Mouse (Mus musculus) midbrain, embryonic 13.5 days (tissue): ENCODE measurements at regions not wholly inside any gene's neighbourhood (a gene's known extent, or its start where the extent isn't known, plus 50 kb on each side); places are given as distances from the start of the nearest gene placed in this dataset.
A peak's percentile ranks its signal among the peaks of the same experiment; 100 is the strongest.

Source experiments
- ATAC-seq: fragments of 200-750 bp; cut with Nextera tagmentation; 2 replicates; pipeline ENCODE4 v1.8.0; 2017; ENCODE audit warnings: mild to moderate bottlenecking, moderate TSS enrichment, moderate library complexity
- H3K27ac ChIP-seq: fragments of 300-500 bp; sonication (generic); 2 replicates; pipeline ENCODE4 v1.5.1; 2015; ENCODE audit warnings: inconsistent platforms, mild to moderate bottlenecking, moderate library complexity
- H3K27me3 ChIP-seq: fragments of 300-500 bp; sonication (generic); 2 replicates; pipeline ENCODE4 v1.6.1; 2015; ENCODE audit warnings: mild to moderate bottlenecking, inconsistent platforms
- H3K36me3 ChIP-seq: fragments of 300-500 bp; sonication (generic); 2 replicates; pipeline ENCODE4 v1.6.1; 2015; ENCODE audit warnings: mild to moderate bottlenecking, inconsistent platforms
- H3K4me1 ChIP-seq: fragments of 300-500 bp; sonication (generic); replicated peaks from 2 replicates; pipeline ENCODE4 v1.6.1; 2015; ENCODE audit warnings: inconsistent platforms
- H3K4me2 ChIP-seq: fragments of 300-500 bp; sonication (generic); replicated peaks from 2 replicates; pipeline ENCODE4 v1.6.1; 2015; ENCODE audit warnings: moderate library complexity, mild to moderate bottlenecking, inconsistent platforms
- H3K4me3 ChIP-seq: fragments of 300-500 bp; sonication (generic); replicated peaks from 2 replicates; pipeline ENCODE4 v1.5.1; 2015; ENCODE audit warnings: mild to moderate bottlenecking, inconsistent platforms
- H3K9ac ChIP-seq: fragments of 300-500 bp; sonication (generic); replicated peaks from 2 replicates; pipeline ENCODE4 v1.6.1; 2015; ENCODE audit warnings: mild to moderate bottlenecking, inconsistent platforms
- H3K9me3 ChIP-seq: fragments of 300-500 bp; sonication (generic); 2 replicates; pipeline ENCODE4 v1.6.1; 2016; ENCODE audit warnings: mild to moderate bottlenecking, inconsistent platforms
- WGBS: fragments of 180-500 bp; shearing (Covaris S2); methylation state at CpG from one replicate; pipeline ENCODE4 v1.1.7; 2015; 5-methylcytosine and 5-hydroxymethylcytosine counted together

DNA sequence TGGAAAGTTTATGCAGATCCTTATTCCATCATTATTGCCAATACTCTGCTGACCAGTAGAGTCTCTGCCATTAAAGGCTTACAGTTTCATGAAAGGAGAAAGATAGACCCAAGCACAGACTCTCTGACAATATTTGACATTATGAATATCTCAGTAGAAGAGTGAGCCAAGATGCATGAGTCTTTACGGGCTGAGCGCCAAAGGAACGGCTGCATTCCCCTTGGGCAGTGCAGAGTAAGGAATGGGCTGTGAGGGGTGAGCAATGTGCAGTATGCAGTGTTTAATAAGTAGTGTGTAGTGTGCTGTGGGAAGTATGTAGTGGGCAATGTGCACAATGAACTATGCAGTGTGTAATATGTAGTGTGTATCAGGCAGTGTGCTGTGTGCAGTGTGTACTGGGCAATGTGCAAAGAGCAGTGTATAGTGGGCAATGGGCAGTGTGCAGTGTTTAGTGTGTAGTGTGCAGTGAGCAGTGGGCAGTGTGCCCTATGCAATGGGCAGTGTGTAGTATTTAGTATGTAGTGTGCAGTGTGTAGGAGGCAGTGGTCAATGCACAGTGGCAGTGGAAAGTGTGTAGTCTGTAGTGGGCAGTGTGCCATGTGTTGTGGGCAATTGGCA lies 671.8 kb downstream of the 5730522E02Rik start:
- Histone ChIP-seq H3K36me3 (no peaks in the 10 kb centered on the region), H3K4me1 (no peaks in the 10 kb centered on the region), H3K9me3 (no peaks in the 10 kb centered on the region), H3K4me3 (no peak overlapping the region), H3K27me3 (no peaks in the 10 kb centered on the region), H3K27ac (no peak overlapping the region), H3K4me2 (no peak overlapping the region), H3K9ac (no peak overlapping the region)
- 100% methylated on average over 3 of the region's 3 CpGs for WGBS
- peak; percentile 53; the same call in 1 of the 2 replicates for ATAC-seq

DNA sequence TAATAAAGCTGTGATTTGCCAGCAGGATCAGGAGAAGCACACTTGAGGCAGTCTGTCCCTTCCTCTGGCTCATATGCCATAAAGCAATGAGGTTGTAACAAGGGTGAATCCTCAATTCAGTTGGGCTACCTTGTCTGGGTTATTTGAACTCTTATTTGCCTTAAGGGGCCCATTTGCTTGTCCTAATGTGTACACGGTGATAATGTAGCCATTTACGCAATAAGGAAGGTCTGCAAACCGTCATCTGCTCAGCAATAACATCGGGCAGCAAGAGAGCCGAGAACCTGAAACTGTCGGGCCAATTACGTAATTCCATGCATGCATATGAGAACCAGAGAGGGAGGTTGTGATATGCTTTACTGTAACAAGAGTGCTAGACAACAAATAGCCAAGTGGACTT lies 674.5 kb downstream of the 5730522E02Rik start:
- H3K36me3 ChIP-seq, result no peaks in the 10 kb centered on the region
- peaks cover 16% of the 10 kb centered on the region for H3K4me1 ChIP-seq
- WGBS, result 94% methylated on average over 7 of the region's 7 CpGs
- H3K27ac ChIP-seq, result no peak overlapping the region
- H3K27me3 ChIP-seq, result no peaks in the 10 kb centered on the region
- no peak overlapping the region for H3K9ac ChIP-seq
- H3K4me2 ChIP-seq, result no peak overlapping the region
- no peak overlapping the region for H3K4me3 ChIP-seq
- no peak for ATAC-seq
- no peaks in the 10 kb centered on the region for H3K9me3 ChIP-seq

DNA sequence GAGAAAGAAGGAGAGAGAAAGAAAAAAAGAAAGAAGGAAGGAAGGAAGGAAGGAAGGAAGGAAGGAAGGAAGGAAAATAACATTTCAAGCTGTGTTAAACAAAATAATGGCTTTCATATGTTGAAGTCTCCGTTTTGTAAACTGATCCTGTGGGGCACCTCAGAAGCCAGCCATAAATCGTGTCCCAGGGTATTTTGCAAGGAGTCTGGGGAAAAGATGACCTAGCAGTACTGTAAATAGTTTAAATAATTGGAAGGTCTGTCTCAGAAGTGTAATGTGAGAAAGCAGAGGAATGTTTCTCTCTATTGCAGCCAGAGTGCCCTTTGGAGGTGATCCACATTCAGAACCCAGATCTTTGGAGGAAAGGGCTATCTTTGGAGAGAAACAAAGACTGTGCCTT lies 677.5 kb downstream of the 5730522E02Rik start:
- H3K27ac ChIP-seq, result no peak overlapping the region
- H3K36me3 ChIP-seq, result no peaks in the 10 kb centered on the region
- no peak for ATAC-seq
- WGBS, result 77% methylated on average over 2 of the region's 2 CpGs
- H3K4me2 ChIP-seq, result no peak overlapping the region
- no peaks in the 10 kb centered on the region for H3K27me3 ChIP-seq
- no peaks in the 10 kb centered on the region for H3K9me3 ChIP-seq
- H3K4me3 ChIP-seq, result no peak overlapping the region
- no peak overlapping the region for H3K9ac ChIP-seq
- peaks cover 26% of the 10 kb centered on the region for H3K4me1 ChIP-seq

DNA sequence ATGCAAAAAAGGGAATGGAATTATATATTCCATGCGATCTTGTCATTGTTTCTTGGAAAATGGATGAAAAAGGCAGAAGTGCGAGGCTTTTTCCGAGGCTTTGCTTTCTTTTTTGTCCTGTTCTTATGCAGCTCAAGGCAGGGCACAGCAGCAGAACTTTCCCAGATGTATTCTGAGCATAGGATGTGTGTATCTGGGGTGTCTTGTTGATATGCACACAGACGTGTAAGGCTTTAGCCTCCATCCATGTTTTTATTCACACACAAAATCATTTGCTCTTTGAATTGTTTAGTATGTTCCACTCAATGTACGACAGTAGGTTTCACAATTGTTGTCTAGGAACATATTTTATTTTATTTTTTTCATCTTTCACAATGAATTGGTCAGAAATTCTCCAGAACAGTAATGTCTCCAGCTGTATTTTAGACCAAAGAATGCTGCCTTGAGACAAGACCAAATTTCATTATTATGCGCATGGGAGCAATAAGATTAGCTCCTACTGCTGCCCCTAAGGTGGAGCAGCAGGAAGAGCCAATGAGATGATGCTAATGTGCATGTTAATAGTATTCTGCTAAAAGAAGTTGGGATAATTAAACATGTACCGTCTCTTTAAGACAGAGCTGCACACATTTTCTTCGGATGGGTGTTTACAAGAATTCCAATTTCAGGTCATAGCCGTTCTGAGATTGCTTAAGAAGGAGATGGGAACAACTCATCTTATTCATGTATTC lies 678.7 kb downstream of the 5730522E02Rik start:
- no peaks in the 10 kb centered on the region for H3K9me3 ChIP-seq
- peak; percentile 69 for ATAC-seq
- peak overlapping the region; percentile 72 for H3K27ac ChIP-seq

DNA sequence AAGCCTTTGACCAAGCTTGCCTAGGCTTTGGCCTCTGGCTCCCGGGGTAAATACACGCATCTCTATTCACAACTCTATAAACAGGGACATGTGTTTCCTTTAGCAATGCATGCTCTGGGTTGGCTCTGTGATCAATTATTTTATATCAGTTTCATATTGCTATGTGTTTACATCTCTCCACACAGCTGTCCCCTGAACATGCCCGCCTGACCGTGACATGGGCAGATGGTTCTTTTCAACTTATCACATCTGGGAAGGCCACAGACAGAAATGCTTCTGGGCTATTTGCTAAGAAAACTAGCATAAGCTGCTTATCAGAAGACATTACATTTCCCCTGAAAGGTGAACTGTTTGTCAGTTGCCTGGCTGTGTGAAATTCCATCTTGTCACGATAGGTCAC lies 682.5 kb downstream of the 5730522E02Rik start:
- no peak overlapping the region for H3K4me3 ChIP-seq
- 82% methylated on average over 5 of the region's 5 CpGs for WGBS
- peaks cover 26% of the 10 kb centered on the region for H3K4me1 ChIP-seq
- H3K9me3 ChIP-seq, result no peaks in the 10 kb centered on the region
- no peaks in the 10 kb centered on the region for H3K36me3 ChIP-seq
- ATAC-seq, result no peak
- H3K9ac ChIP-seq, result no peak overlapping the region
- H3K4me2 ChIP-seq, result no peak overlapping the region
- H3K27ac ChIP-seq, result no peak overlapping the region
- no peaks in the 10 kb centered on the region for H3K27me3 ChIP-seq

More for the DNA sequence above, 678.7 kb downstream of the 5730522E02Rik start:
- H3K27me3 ChIP-seq, result no peaks in the 10 kb centered on the region
- no peak overlapping the region for H3K4me2 ChIP-seq
- H3K9ac ChIP-seq, result no peak overlapping the region
- H3K4me1 ChIP-seq, result peaks cover 26% of the 10 kb centered on the region
- H3K36me3 ChIP-seq, result no peaks in the 10 kb centered on the region
- WGBS, result 43% methylated on average over 9 of the region's 9 CpGs
- no peak overlapping the region for H3K4me3 ChIP-seq

- WGBS, result 78% methylated on average over 2 of the region's 2 CpGs
- H3K9ac ChIP-seq, result no peak overlapping the region
- H3K4me3 ChIP-seq, result no peak overlapping the region
- no peaks in the 10 kb centered on the region for H3K36me3 ChIP-seq
- no peaks in the 10 kb centered on the region for H3K9me3 ChIP-seq
- H3K4me1 ChIP-seq, result no peaks in the 10 kb centered on the region
- no peak overlapping the region for H3K27ac ChIP-seq
- no peaks in the 10 kb centered on the region for H3K27me3 ChIP-seq
- no peak overlapping the region for H3K4me2 ChIP-seq
- ATAC-seq, result no peak
Observed at GRCm38 (mm10) chr11:25518903-25519302, 691.7 kb downstream of the 5730522E02Rik start.

DNA sequence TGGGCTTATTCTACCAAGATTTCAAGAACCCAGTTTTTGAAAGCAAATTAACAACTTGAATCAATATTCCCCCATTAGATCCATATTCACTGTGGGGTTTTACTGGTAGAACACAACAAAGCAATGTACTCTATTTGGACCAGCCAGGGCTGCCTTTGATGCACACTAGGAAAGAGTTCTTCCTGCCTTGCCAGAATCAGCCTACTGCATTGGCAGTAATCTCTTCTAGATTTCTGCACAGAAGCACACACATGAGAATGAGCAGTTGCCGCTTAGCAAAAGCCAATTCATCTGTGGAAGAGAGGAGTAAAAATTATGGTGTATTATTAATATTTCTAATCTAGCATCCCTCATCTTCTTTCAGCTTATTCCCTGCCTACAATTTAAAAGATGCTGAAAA lies 692.4 kb downstream of the 5730522E02Rik start:
- Histone ChIP-seq H3K27me3 (no peaks in the 10 kb centered on the region), H3K4me3 (no peak overlapping the region), H3K27ac (no peak overlapping the region), H3K4me1 (no peaks in the 10 kb centered on the region), H3K36me3 (no peaks in the 10 kb centered on the region), H3K4me2 (no peak overlapping the region), H3K9ac (no peak overlapping the region), H3K9me3 (no peaks in the 10 kb centered on the region)
- no peak for ATAC-seq
- WGBS, result 100% methylated on average over 1 of the region's 1 CpGs

DNA sequence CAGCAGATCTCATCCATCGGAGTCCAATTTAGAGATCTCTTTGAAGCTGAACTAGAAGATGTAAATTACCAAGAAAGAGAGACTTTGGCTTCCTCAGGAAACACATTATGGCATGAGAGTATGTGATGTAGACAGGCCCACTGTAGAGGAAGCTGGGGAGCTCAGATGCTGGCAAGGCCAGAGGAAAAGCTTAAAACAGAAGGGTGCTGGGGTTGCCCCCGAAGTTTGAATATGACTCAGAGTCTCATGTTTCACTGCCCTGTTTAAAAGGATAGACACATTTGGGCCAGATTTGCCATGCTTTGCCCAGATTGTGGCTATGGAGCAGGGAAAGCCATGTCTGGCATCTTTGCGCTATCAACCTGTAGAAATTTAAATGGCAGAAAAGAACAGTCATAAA lies 705.1 kb downstream of the 5730522E02Rik start:
- Histone ChIP-seq H3K4me3 (no peak overlapping the region), H3K9ac (no peak overlapping the region), H3K4me2 (no peak overlapping the region), H3K27ac (no peak overlapping the region), H3K27me3 (no peaks in the 10 kb centered on the region), H3K9me3 (no peaks in the 10 kb centered on the region), H3K4me1 (no peaks in the 10 kb centered on the region), H3K36me3 (no peaks in the 10 kb centered on the region)
- no peak for ATAC-seq
- 93% methylated on average over 3 of the region's 3 CpGs for WGBS

- H3K36me3 ChIP-seq, result no peaks in the 10 kb centered on the region
- no peaks in the 10 kb centered on the region for H3K9me3 ChIP-seq
- H3K27me3 ChIP-seq, result no peaks in the 10 kb centered on the region
- no peak overlapping the region for H3K27ac ChIP-seq
- H3K9ac ChIP-seq, result no peak overlapping the region
- 45% methylated on average over 2 of the region's 2 CpGs for WGBS
- no peak overlapping the region for H3K4me2 ChIP-seq
- H3K4me1 ChIP-seq, result peaks cover 8% of the 10 kb centered on the region; the same call in 1 of the 2 replicates
- H3K4me3 ChIP-seq, result no peak overlapping the region
- no peak for ATAC-seq
Observed at GRCm38 (mm10) chr11:25473682-25474365, 736.7 kb downstream of the 5730522E02Rik start.

- Histone ChIP-seq H3K4me3 (no peak overlapping the region), H3K9me3 (no peaks in the 10 kb centered on the region), H3K36me3 (no peaks in the 10 kb centered on the region), H3K27me3 (no peaks in the 10 kb centered on the region), H3K4me1 (peaks cover 8% of the 10 kb centered on the region; the same call in 1 of the 2 replicates), H3K27ac (no peak overlapping the region), H3K4me2 (no peak overlapping the region), H3K9ac (no peak overlapping the region)
- WGBS, result 34% methylated on average over 6 of the region's 6 CpGs
- no peak; the same call in 1 of the 2 replicates for ATAC-seq
Observed at GRCm38 (mm10) chr11:25469819-25470218, 740.7 kb downstream of the 5730522E02Rik start.

DNA sequence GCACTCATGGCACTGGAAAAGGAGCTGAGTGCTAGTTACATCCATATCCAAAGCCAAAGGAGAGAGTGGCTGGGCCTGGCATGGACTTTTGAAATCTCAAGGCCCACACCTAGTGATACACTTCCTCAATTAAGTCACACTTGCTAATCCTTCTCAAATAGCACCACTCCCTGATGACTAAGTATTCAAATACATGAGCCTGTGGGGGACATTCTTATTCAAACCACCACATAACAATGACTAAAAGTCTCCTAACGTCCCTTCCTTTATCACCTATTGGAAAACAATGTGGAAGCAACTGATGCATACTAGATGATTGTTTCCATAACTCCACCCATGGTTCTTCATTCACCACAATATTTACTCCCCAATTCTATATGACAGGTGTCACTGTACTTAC lies 773.4 kb downstream of the 5730522E02Rik start:
- Histone ChIP-seq H3K4me2 (no peak overlapping the region), H3K27me3 (no peaks in the 10 kb centered on the region), H3K9ac (no peak overlapping the region), H3K9me3 (no peaks in the 10 kb centered on the region), H3K4me3 (no peak overlapping the region), H3K36me3 (no peaks in the 10 kb centered on the region), H3K27ac (no peak overlapping the region), H3K4me1 (no peaks in the 10 kb centered on the region)
- WGBS, result 57% methylated on average over 1 of the region's 1 CpGs
- ATAC-seq, result no peak

DNA sequence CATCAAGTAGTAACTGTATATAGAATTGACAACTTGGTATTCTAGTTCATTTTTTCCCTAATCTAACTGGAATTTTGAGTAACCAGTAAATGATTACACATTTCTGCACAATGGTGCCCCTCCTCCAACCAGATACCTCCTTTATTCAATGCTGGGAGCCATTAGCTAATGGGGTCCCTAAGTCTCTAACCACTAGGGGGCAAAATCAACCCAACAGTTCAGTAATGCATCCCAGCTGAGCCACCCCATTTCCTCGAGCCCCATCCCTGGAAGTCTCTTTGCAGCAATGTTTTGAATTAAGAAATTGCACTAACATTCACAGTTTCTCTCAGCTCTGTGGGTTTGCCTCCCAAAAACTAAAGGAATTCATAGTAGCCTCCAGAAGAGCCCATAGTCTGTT lies 774.9 kb downstream of the 5730522E02Rik start:
- no peak overlapping the region for H3K9ac ChIP-seq
- H3K4me3 ChIP-seq, result no peak overlapping the region
- no peak for ATAC-seq
- H3K4me2 ChIP-seq, result no peak overlapping the region
- 45% methylated on average over 1 of the region's 1 CpGs for WGBS
- no peaks in the 10 kb centered on the region for H3K36me3 ChIP-seq
- no peaks in the 10 kb centered on the region for H3K27me3 ChIP-seq
- no peaks in the 10 kb centered on the region for H3K9me3 ChIP-seq
- H3K4me1 ChIP-seq, result no peaks in the 10 kb centered on the region
- no peak overlapping the region for H3K27ac ChIP-seq
